Mouse (Mus musculus) neural tube, embryonic 14.5 days (tissue): ENCODE measurements around the gene Tpra1. TPM values are rescaled to one million over a fixed set of nuclear protein-coding genes. Genes with fewer than 3 reads are reported as not detected.

Source experiments
- ATAC-seq: fragments of 200-750 bp; cut with Nextera tagmentation; 2 replicates; pipeline ENCODE4 v1.8.0; 2017; ENCODE audit warnings: low read depth, mild to moderate bottlenecking, moderate TSS enrichment, moderate library complexity
- H3K27ac ChIP-seq: fragments of 300-500 bp; sonication (generic); 2 replicates; pipeline ENCODE4 v1.5.1; 2014; ENCODE audit warnings: low read depth, mild to moderate bottlenecking, control low read depth, low read length, moderate library complexity, mixed read lengths
- H3K27me3 ChIP-seq: fragments of 300-500 bp; sonication (generic); 2 replicates; pipeline ENCODE4 v1.6.1; 2014; ENCODE audit warnings: low read length; ENCODE audit not compliant: control insufficient read depth, insufficient read depth
- H3K36me3 ChIP-seq: fragments of 300-500 bp; sonication (generic); 2 replicates; pipeline ENCODE4 v1.6.1; 2014; ENCODE audit warnings: low read length, mixed read lengths; ENCODE audit not compliant: control insufficient read depth, insufficient read depth
- H3K4me1 ChIP-seq: fragments of 300-500 bp; sonication (generic); 2 replicates; pipeline ENCODE4 v1.6.1; 2014; ENCODE audit warnings: low read length; ENCODE audit not compliant: control insufficient read depth, insufficient read depth
- H3K4me2 ChIP-seq: fragments of 300-500 bp; sonication (generic); 2 replicates; pipeline ENCODE4 v1.6.1; 2014; ENCODE audit warnings: mild to moderate bottlenecking, low read depth, low read length, control low read depth
- H3K4me3 ChIP-seq: fragments of 300-500 bp; sonication (generic); 2 replicates; pipeline ENCODE4 v1.5.1; 2014; ENCODE audit warnings: low read depth, low read length, control low read depth, mixed read lengths
- H3K9ac ChIP-seq: fragments of 300-500 bp; sonication (generic); replicated peaks from 2 replicates; pipeline ENCODE4 v1.6.1; 2014; ENCODE audit warnings: low read depth, mild to moderate bottlenecking, control low read depth, low read length, mixed read lengths
- H3K9me3 ChIP-seq: fragments of 300-500 bp; sonication (generic); 2 replicates; pipeline ENCODE4 v1.6.1; 2016; ENCODE audit warnings: low read length; ENCODE audit not compliant: control insufficient read depth
- WGBS: fragments of 180-500 bp; shearing (Covaris S2); extraction: QIAGEN DNeasy Blood & Tissue Kit; methylation state at CpG from one replicate; pipeline ENCODE4 v1.1.7; 2014; 5-methylcytosine and 5-hydroxymethylcytosine counted together
- polyA plus RNA-seq: library from polyadenylated mRNA; unstranded; fragments of >200 nt; fragmentation: Nextera tagmentation; extraction: Ambion mirVana; gene quantifications from 2 replicates; pipeline ENCODE4 v1.2.1, GENCODE M21; 2014

The Tpra1 gene
- polyA plus RNA-seq, 1 experiment from 2014 or later: 58.0 TPM

DNA sequence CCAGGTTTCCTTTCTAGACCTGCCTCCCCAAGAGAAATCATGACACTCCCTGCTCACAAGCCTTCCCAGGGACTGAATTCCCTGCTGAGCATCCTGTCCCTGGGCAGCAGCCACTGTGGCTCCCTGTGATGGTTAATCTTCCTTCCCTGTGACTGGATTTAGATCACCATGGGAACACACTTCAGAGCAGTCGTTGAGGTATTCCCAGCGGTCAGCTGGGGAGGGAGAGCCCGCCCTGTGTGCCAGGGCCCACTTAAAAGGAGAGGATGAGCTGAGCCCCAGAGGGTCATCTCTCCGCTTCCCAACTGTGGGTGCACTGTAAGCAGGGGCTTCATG, 35.1 kb downstream of the Tpra1 start:
- Histone ChIP-seq H3K4me2 (no peak overlapping the region), H3K9ac (no peak overlapping the region), H3K4me1 (peaks cover 13% of the 10 kb centered on the region; the same call in 1 of the 2 replicates), H3K9me3 (no peaks in the 10 kb centered on the region), H3K4me3 (no peak overlapping the region), H3K27ac (no peak overlapping the region), H3K36me3 (no peaks in the 10 kb centered on the region), H3K27me3 (no peaks in the 10 kb centered on the region)
- no peak for ATAC-seq
- 29% methylated on average over 4 of the region's 4 CpGs for WGBS

DNA sequence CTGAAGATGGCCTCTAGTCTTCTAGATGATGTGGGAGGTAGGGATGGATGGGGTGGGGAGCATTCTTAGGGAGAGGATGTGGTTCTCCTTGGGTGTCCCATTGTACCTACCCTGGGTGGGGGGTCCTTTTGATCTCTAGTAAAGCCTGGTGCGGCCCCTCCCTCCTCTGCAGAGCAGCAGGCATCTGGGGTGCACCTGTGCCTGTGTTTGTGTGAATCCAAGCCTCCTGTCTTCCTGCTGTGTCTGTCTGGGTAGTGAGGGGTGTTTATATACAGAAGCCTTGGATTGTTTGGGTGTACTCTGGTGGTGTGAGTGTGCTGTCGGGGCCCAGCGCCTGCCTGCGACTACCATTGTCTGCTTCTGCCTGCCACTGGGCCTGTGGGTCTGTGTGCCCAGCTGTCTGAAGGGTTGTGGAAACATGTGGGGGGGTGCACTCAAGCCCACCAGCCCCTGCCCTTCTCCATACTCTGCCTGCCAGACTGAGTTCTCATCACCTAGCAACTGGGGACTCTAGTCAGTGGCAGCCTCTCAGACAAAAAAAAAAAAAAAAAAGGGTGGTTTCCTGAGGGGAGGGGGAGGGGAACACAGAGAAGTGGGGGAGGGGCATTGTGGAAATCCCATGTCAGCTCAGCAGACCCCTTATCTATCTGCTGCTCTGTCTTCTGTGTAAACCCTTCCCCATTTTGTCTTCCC, 36.1 kb downstream of the Tpra1 start:
- peak; percentile 60; the same call in 1 of the 2 replicates for ATAC-seq
- Histone ChIP-seq H3K36me3 (no peaks in the 10 kb centered on the region), H3K27me3 (no peaks in the 10 kb centered on the region), H3K4me2 (no peak overlapping the region), H3K27ac (peak overlapping the region; percentile 30), H3K4me1 (peaks cover 20% of the 10 kb centered on the region), H3K4me3 (no peak overlapping the region), H3K9ac (no peak overlapping the region), H3K9me3 (no peaks in the 10 kb centered on the region)
- 4% methylated on average over 4 of the region's 4 CpGs for WGBS

DNA sequence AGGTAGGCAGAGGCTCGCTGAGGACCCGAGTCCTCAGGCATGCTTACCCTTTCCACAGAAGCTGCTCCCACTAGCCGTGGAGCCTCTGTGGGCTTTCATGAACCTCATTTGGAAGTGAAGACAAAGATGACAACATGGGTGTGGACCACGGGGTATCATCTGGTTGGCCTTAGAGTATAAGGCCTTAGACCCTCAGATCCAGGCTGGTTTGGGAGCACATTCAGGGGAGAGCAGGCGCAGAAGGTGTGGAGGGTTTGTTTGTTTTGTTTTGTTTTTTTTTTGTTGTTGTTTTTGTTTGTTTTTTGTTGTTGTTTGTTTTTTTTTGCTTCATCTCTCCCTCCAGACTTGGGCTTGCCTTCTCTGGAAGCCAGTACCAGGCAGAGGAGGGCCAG, 36.6 kb downstream of the Tpra1 start:
- no peak for ATAC-seq
- no peak overlapping the region for H3K4me3 ChIP-seq
- H3K27me3 ChIP-seq: no peaks in the 10 kb centered on the region
- H3K4me2 ChIP-seq: no peak overlapping the region
- 54% methylated on average over 5 of the region's 5 CpGs for WGBS
- H3K27ac ChIP-seq: peak overlapping the region; percentile 30; the same call in 1 of the 2 replicates
- H3K9me3 ChIP-seq: no peaks in the 10 kb centered on the region
- no peaks in the 10 kb centered on the region for H3K36me3 ChIP-seq
- H3K4me1 ChIP-seq: peaks cover 20% of the 10 kb centered on the region
- no peak overlapping the region for H3K9ac ChIP-seq

DNA sequence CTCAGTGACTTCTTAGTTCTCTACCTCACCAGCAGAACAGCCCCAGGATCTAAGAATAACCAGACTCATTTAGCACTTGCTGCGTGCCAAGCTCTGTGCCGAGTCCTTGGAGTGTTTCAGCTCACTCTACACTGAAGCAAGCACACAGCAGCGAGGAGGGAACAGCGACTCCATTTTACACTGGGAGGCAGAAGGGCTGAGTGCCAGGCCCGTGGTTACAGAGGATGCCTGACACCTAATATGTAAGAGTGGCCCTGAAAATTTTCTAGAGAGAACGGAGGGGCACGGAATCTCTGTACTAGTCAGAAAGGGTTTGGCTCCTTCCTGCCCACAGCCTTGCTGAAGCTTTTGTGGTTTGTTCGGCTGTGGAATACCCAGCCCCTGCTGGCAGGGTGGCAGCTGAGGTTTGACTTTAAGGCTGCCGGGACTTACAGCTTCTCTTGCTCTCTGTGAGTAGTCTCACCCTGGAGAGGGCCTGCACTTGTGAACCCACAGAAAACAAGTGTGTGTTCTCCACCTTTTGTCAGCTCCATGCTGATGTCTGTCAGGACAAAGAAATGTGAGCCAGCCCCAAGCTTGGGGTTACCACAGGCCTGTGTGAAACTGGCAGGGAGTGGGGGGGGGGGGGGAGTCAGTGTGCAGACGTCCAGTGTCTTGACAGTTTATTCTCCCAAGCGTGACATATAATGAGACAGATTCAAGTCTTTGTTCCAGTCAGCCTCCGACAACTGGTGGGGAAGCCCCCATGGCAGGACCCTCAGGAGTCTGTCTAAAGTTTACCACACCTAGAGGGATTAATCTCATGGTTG, 37.4 kb downstream of the Tpra1 start:
- no peaks in the 10 kb centered on the region for H3K36me3 ChIP-seq
- H3K27me3 ChIP-seq: no peaks in the 10 kb centered on the region
- no peak overlapping the region for H3K4me3 ChIP-seq
- no peak overlapping the region for H3K27ac ChIP-seq
- 37% methylated on average over 12 of the region's 12 CpGs for WGBS
- no peaks in the 10 kb centered on the region for H3K9me3 ChIP-seq
- no peak for ATAC-seq
- H3K9ac ChIP-seq: no peak overlapping the region
- no peak overlapping the region for H3K4me2 ChIP-seq
- peaks cover 20% of the 10 kb centered on the region for H3K4me1 ChIP-seq

DNA sequence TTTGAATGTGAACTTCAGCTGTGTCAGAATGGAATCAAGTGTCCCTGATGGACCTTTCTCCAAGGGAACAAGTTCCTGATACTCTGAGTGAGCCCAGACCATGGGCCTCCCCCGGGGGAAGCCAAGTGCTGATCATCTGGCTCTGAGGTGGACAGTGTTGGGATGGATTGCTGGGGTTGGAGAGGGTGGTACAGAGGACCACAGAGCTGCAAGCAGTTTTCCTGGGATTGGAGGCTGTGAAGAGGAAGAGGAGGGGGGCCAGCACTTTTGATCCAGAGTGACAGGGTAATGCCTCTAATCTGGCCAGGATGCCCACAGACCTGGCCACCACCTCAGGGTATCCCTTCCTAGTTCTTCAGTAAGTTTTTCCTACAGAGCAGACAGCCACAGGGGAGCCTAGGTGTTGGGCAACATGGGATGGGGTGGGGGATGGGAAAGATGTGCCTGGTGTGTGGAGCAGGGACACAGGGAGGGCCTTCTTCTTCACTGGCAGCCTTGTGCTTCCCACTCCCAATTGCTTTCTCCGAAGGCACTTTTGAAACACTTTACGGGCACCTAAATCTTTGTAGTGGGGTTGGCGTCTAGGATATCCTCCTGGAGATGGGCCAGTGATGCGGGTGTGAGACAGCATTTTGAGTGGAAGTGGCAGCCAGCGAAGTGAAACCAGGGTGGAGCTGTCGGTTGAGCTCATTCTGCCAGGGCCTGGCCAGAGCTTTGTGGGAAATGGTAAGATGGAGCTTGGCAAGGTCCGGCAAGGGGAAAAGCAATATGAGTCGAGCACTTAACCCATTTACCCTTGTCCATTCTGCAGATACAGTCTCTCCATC, 38.3 kb downstream of the Tpra1 start:
- Histone ChIP-seq H3K27me3 (no peaks in the 10 kb centered on the region), H3K9ac (no peak overlapping the region), H3K4me3 (no peak overlapping the region), H3K27ac (no peak overlapping the region), H3K36me3 (no peaks in the 10 kb centered on the region), H3K4me1 (peaks cover 20% of the 10 kb centered on the region), H3K4me2 (no peak overlapping the region), H3K9me3 (no peaks in the 10 kb centered on the region)
- no peak for ATAC-seq
- WGBS: 71% methylated on average over 9 of the region's 9 CpGs

DNA sequence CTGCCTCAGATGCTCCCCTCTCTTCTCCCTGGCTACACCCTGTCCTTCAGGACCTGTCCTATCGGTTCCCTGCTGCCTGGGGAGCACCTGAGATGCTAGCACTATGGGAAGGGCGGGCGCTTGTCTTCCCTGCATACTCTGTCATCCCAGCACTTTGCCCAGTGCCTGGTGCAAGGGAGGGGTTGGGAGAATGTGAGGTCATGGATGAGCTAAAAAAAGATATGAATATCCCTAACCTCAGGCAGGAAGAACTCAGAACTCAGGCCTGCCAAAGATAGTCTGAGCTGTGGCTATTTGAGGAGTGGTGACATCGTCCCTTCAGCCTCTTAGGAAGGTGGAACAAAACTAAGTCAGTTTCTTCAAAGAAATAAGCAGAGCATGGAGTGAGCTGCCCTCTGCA, 39.6 kb downstream of the Tpra1 start:
- H3K36me3 ChIP-seq: no peaks in the 10 kb centered on the region
- no peak overlapping the region; the same call in 1 of the 2 replicates for H3K27ac ChIP-seq
- H3K9me3 ChIP-seq: no peaks in the 10 kb centered on the region
- 79% methylated on average over 4 of the region's 4 CpGs for WGBS
- no peak for ATAC-seq
- no peak overlapping the region for H3K4me2 ChIP-seq
- H3K9ac ChIP-seq: no peak overlapping the region
- peaks cover 18% of the 10 kb centered on the region for H3K4me1 ChIP-seq
- H3K4me3 ChIP-seq: no peak overlapping the region
- no peaks in the 10 kb centered on the region for H3K27me3 ChIP-seq

DNA sequence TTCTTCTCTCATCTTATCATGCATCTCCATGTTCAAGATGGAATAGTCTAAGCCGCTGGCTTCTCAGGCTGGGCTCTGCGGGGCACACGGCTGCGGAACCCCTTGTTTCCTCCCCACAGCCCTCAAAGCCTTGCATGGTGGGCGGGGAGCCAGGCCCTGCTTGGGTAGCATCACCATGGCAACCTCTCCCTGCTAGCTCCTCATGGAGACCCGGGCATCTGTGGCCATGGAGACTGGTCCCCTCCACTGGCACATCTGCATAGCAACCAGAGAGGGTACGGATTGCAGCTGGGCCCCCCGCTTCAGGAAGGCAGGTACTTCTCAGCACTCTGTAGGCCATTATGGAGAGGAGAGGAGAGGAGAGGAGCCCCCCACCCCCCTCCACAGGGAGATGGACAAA, 40.5 kb downstream of the Tpra1 start:
- peak overlapping the region; percentile 62 for H3K27ac ChIP-seq
- H3K9me3 ChIP-seq: no peaks in the 10 kb centered on the region
- H3K4me3 ChIP-seq: no peak overlapping the region
- peaks cover 18% of the 10 kb centered on the region for H3K4me1 ChIP-seq
- 16% methylated on average over 8 of the region's 8 CpGs for WGBS
- H3K36me3 ChIP-seq: no peaks in the 10 kb centered on the region
- no peaks in the 10 kb centered on the region for H3K27me3 ChIP-seq
- H3K9ac ChIP-seq: no peak overlapping the region; the same call in 1 of the 2 replicates
- H3K4me2 ChIP-seq: peak overlapping the region; percentile 15; the same call in 1 of the 2 replicates
- peak; percentile 91 for ATAC-seq

DNA sequence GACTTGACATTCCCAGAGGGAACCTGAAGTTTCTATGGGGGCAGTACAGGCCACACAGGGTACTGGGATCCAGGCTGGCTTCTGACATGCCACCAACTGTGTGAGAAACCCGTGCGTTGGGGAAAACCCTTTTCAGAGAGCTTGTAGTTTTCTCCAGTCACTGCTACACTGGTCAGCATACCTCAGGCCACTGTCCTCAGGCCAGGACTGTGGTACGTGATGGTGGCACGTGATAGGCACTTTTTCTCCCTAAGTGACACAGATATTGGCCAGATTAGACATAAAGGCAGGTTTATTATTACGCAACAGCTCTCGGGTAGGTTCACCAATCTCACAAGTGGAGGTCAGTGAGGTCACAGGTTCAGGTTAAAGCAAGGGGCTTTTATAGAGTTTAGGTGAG, 41.6 kb downstream of the Tpra1 start:
- Histone ChIP-seq H3K36me3 (no peaks in the 10 kb centered on the region), H3K27me3 (no peaks in the 10 kb centered on the region), H3K9me3 (no peaks in the 10 kb centered on the region), H3K4me3 (no peak overlapping the region), H3K4me1 (peaks cover 15% of the 10 kb centered on the region), H3K9ac (no peak overlapping the region), H3K27ac (no peak overlapping the region), H3K4me2 (no peak overlapping the region)
- no peak for ATAC-seq
- 76% methylated on average over 6 of the region's 6 CpGs for WGBS
